Mouse (Mus musculus) adrenal gland, postnatal 14 days (tissue): ENCODE data around the gene Map3k5. TPM values are rescaled to one million over a fixed set of nuclear protein-coding genes. Genes with fewer than 3 reads are reported as not detected.

Experiments used
- DNase-seq: peaks from one replicate; pipeline ENCODE4 v3.0.0; 2021; ENCODE audit warnings: mixed read lengths
- total RNA-seq: library from RNA; stranded (reverse); gene quantifications from 2 replicates; pipeline ENCODE4 v1.2.3, GENCODE M21; 2021

The Map3k5 gene
- total RNA-seq, 1 experiment from 2014 or later: 23.3 TPM

GRCm38 (mm10) chr10:20006333-20007093 lies 72.2 kb downstream of the Map3k5 start:
- DNase-seq: no peak

- no peak for DNase-seq
Measured at GRCm38 (mm10) chr10:20009310-20009709, 75.0 kb downstream of the Map3k5 start.

- no peak for DNase-seq
Measured at GRCm38 (mm10) chr10:20010018-20010417, 75.7 kb downstream of the Map3k5 start.

GRCm38 (mm10) chr10:20018406-20018805 lies 84.1 kb downstream of the Map3k5 start:
- no peak for DNase-seq

- DNase-seq: no peak
Measured at GRCm38 (mm10) chr10:20018806-20019205, 84.5 kb downstream of the Map3k5 start.

GRCm38 (mm10) chr10:20021256-20021655 lies 87.0 kb downstream of the Map3k5 start:
- no peak for DNase-seq

- no peak for DNase-seq
Measured at GRCm38 (mm10) chr10:20021670-20022468, 87.6 kb downstream of the Map3k5 start.

GRCm38 (mm10) chr10:20022608-20023340 lies 88.5 kb downstream of the Map3k5 start:
- DNase-seq: no peak

- DNase-seq: no peak
Measured at GRCm38 (mm10) chr10:20023524-20023923, 89.3 kb downstream of the Map3k5 start.

GRCm38 (mm10) chr10:20024891-20025290 lies 90.6 kb downstream of the Map3k5 start:
- DNase-seq: no peak

GRCm38 (mm10) chr10:20025781-20026520 lies 91.7 kb downstream of the Map3k5 start:
- DNase-seq: no peak

GRCm38 (mm10) chr10:20030703-20031102 lies 96.4 kb downstream of the Map3k5 start:
- DNase-seq: no peak

GRCm38 (mm10) chr10:20031936-20032335 lies 97.7 kb downstream of the Map3k5 start:
- DNase-seq: peak; percentile 74

- DNase-seq: no peak
Measured at GRCm38 (mm10) chr10:20036375-20036774, 102.1 kb downstream of the Map3k5 start.

GRCm38 (mm10) chr10:20036846-20037245 lies 102.6 kb downstream of the Map3k5 start:
- DNase-seq: no peak

- DNase-seq: no peak
Measured at GRCm38 (mm10) chr10:20039531-20039930, 105.3 kb downstream of the Map3k5 start.

- peak; percentile 73 for DNase-seq
Measured at GRCm38 (mm10) chr10:20040116-20040515, 105.8 kb downstream of the Map3k5 start.

GRCm38 (mm10) chr10:20040677-20041076 lies 106.4 kb downstream of the Map3k5 start:
- no peak for DNase-seq

- DNase-seq: no peak
Measured at GRCm38 (mm10) chr10:20042081-20042480, 107.8 kb downstream of the Map3k5 start.

- DNase-seq: no peak
Measured at GRCm38 (mm10) chr10:20044051-20044450, 109.8 kb downstream of the Map3k5 start.

GRCm38 (mm10) chr10:20045733-20046495 lies 111.6 kb downstream of the Map3k5 start:
- DNase-seq: peak; percentile 59
